Mouse (Mus musculus) brain, embryonic 14.5 days (tissue): ENCODE measurements around the gene Lctl.

ENCODE experiments used
- CTCF ChIP-seq: fragments of 200-500 bp; IDR thresholded peaks from 2 replicates; pipeline ENCODE4 v1.5.1; 2012; ENCODE audit warnings: inconsistent platforms, mild to moderate bottlenecking, moderate library complexity, borderline replicate concordance; ENCODE audit not compliant: insufficient read depth, insufficient read length; ENCODE audit errors: extremely low read depth
- POLR2A ChIP-seq: fragments of 200-500 bp; IDR thresholded peaks from 2 replicates; pipeline ENCODE4 v1.6.1; 2012; ENCODE audit warnings: mild to moderate bottlenecking, inconsistent platforms, borderline replicate concordance; ENCODE audit not compliant: poor library complexity, insufficient read depth, insufficient read length, severe bottlenecking; ENCODE audit errors: extremely low read depth

GRCm38 (mm10) chr9:64115756-64116155 lies 1.2 kb upstream of the Lctl start:
- TF ChIP-seq CTCF (no peak), POLR2A (no peak)
